Mouse (Mus musculus) gastrocnemius, postnatal 10 days (tissue): Measurements from ENCODE around the gene Prx. TPM values are rescaled to one million over a fixed set of nuclear protein-coding genes. Genes with fewer than 3 reads are reported as not detected.

Experiments used
- DNase-seq: peaks from one replicate; pipeline ENCODE4 v3.0.0; 2021; ENCODE audit warnings: mixed read lengths
- total RNA-seq, 2 experiments: library from RNA; stranded (reverse); gene quantifications; 2 replicates each; pipeline ENCODE4 v1.2.3; 2021

Gene Prx
- total RNA-seq, 2 experiments from 2014 or later, result 34.6 to 48.7 TPM

- peak; percentile 60 for DNase-seq
These were observed 61.3 kb downstream of the Prx start for GRCm38 (mm10) chr7:27560291-27560887.

- DNase-seq, result no peak
These were observed 61.9 kb downstream of the Prx start for GRCm38 (mm10) chr7:27560978-27561377.

Other genes starting within 250 kb of the Prx start
- gene Numbl, start 240.9 kb upstream of the Prx start, total RNA-seq, result 10 to 100 TPM; 14.7 to 17.0 TPM
- 100 to 1,000 TPM; 131 to 165 TPM for gene Ltbp4, start 161.6 kb upstream of the Prx start, total RNA-seq
- 1 to 10 TPM; 6.1 to 8.1 TPM for gene Shkbp1, start 143.3 kb upstream of the Prx start, total RNA-seq
- not detected for gene Gm20479, start 141.9 kb upstream of the Prx start, total RNA-seq
- gene Sptbn4, start 51.6 kb upstream of the Prx start, total RNA-seq, result under 1 TPM; 0.20 to 0.28 TPM
- 10 to 100 TPM; 20.5 to 25.0 TPM for gene Blvrb, start 51.3 kb upstream of the Prx start, total RNA-seq
- 10 to 100 TPM in 1 of 2 experiments, 1 to 10 TPM in 1; 9.0 to 13.0 TPM for gene Sertad3, start 25.6 kb upstream of the Prx start, total RNA-seq
- 10 to 100 TPM; 10.6 to 14.4 TPM for gene Sertad1, start 12.4 kb upstream of the Prx start, total RNA-seq
- gene Hipk4, start 23.9 kb downstream of the Prx start, total RNA-seq, result under 1 TPM; 0.42 to 0.84 TPM
- 10 to 100 TPM; 27.2 to 37.9 TPM for gene Pld3, start 53.9 kb downstream of the Prx start, total RNA-seq
- 100 to 1,000 TPM; 106 to 110 TPM for gene 2310022A10Rik, start 53.9 kb downstream of the Prx start, total RNA-seq
- 100 to 1,000 TPM; 128 to 134 TPM for gene Akt2, start 92.2 kb downstream of the Prx start, total RNA-seq
- under 1 TPM; 0.12 to 0.29 TPM for gene Ttc9b, start 154.6 kb downstream of the Prx start, total RNA-seq
- gene Map3k10, start 175.3 kb downstream of the Prx start, total RNA-seq, result 10 to 100 TPM; 15.5 to 18.2 TPM
- 1 to 10 TPM; 1.2 to 1.4 TPM for gene Zfp607b, start 190.0 kb downstream of the Prx start, total RNA-seq
- gene Zfp60, start 232.1 kb downstream of the Prx start, total RNA-seq, result 1 to 10 TPM; 6.6 to 8.4 TPM